Mouse (Mus musculus): ENCODE measurements around the gene Mga. TPM values are rescaled to one million over a fixed set of nuclear protein-coding genes. Genes with fewer than 3 reads are reported as not detected.

The Mga gene
- total and polyA plus RNA-seq, 3 experiments: 45.7 to 224 (median 60.9) TPM

DNA sequence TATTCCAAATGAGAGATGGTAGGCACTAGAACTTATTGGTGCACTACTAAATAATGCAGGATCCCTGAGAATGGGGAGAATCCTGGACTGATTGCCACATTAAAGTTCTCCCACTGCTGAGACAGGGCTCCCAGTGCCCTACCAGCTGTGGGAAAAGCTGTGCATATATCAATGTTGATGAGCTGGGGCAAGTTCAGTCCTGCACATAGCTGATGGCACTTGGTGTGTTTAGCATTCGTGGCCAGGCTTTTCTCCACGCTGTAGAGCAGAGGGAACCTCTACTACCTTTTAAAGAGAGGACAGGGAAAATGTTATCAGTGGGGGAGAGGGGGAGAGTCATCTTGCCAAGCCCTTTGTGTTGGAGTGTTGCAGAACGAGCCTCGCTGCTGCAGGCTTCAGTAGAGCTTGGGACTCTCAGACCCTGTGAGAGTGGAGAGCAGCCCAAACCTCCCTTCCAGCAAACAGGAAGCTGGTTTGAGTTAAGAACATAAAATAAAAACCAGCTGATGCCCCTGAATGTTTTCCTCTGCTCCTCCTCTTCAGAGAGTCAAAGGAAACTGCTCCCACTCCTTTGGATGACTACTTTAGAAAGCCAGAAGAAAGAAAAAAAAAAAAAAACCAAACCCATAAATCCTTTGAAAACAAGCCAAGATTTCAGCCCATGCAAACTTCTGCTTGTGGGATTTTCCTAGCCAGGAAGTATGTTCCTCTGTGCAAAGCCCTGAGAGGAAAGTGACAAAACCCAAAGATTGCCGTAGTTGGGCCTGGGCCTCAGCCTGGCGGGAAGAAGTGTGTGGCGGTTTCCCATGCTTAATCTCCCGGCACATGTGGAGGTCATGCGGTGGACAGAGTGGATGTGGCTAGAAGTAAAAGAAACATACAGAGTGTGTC lies 98.6 kb downstream of the Mga start:
- Histone ChIP-seq H3K4me3 (ENCODE audit: control insufficient read depth in 1 of 2, insufficient read depth in 1 of 2, low read depth in 2 of 2, low read length in 2 of 2) (no peak overlapping the region), H3K27me3 (ENCODE audit: control insufficient read depth in 1 of 2, insufficient read depth in 2 of 2, low read length in 2 of 2) (no peaks in the 10 kb centered on the region), H3K36me3 (ENCODE audit: control insufficient read depth in 1 of 2, insufficient read depth in 2 of 2, low read length in 2 of 2) (no peaks in the 10 kb centered on the region), H3K9me3 (replicated peaks; ENCODE audit: insufficient read depth, low read length) (no peaks in the 10 kb centered on the region), H3K4me1 (ENCODE audit: control insufficient read depth in 1 of 2, insufficient read depth in 2 of 2, low read length in 2 of 2) (no peaks in the 10 kb centered on the region), H3K9ac (ENCODE audit: control insufficient read depth, low read depth, low read length, poor library complexity, severe bottlenecking) (no peak overlapping the region), H3K79me2 (ENCODE audit: control insufficient read depth, insufficient read depth, low read length, poor library complexity) (no peaks in the 10 kb centered on the region), H3K27ac (ENCODE audit: control insufficient read depth, low read depth, low read length) (no peak overlapping the region)
- DNase-seq (ENCODE audit: low read depth, low spot score): no peak
- TF ChIP-seq UBTF (IDR thresholded peaks at IDR 0.05; ENCODE audit: borderline replicate concordance, insufficient read depth, low read depth, low read length) (no peak), TCF12 (IDR thresholded peaks at IDR 0.05; ENCODE audit: low read depth, low read length) (no peak), CHD2 (IDR thresholded peaks at IDR 0.05; ENCODE audit: low read length) (no peak), SMC3 (IDR thresholded peaks at IDR 0.05; ENCODE audit: low read depth, low read length) (no peak), MXI1 (IDR thresholded peaks at IDR 0.05; ENCODE audit: low read depth, low read length) (no peak), EP300 (IDR thresholded peaks at IDR 0.05; ENCODE audit: low read depth in 1 of 2, low read length in 2 of 2) (no peak), ELF1 (IDR thresholded peaks at IDR 0.05; ENCODE audit: low read depth, low read length) (no peak), ZNF384 (IDR thresholded peaks at IDR 0.05; ENCODE audit: low read depth, low read length) (no peak), BHLHE40 (IDR thresholded peaks at IDR 0.05; ENCODE audit: borderline replicate concordance, low read depth, low read length) (no peak), GABPA (IDR thresholded peaks at IDR 0.05; ENCODE audit: low read depth, low read length) (no peak), MEF2A (IDR thresholded peaks at IDR 0.05; ENCODE audit: extremely low read depth, insufficient replicate concordance, low read depth, low read length, poor library complexity, severe bottlenecking) (no peak), MYB (IDR thresholded peaks at IDR 0.05; ENCODE audit: low read depth, low read length) (no peak), JUND (IDR thresholded peaks at IDR 0.05; ENCODE audit: low read depth, low read length) (no peak)

DNA sequence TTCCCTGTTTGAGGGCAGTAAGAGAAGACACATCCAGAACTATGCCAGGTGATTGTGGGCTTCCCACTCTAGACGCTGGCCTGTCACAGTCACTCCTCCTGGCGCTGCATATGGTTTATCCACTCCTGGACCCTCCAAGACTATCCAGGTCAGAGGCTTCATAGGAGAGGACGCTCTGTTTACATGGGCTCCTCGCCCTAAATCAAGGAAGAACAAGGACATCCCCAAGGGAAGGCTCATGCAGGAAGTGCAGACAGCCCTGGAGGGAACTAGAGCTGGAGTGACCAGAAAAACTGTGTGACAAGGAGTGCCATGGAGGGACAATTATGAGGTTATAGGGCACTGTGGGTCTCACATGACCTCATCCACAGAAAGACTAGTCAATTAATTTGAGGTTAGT lies 100.3 kb downstream of the Mga start:
- Histone ChIP-seq H3K36me3 (ENCODE audit: control insufficient read depth in 1 of 2, insufficient read depth in 2 of 2, low read length in 2 of 2) (no peaks in the 10 kb centered on the region), H3K4me1 (ENCODE audit: control insufficient read depth in 1 of 2, insufficient read depth in 2 of 2, low read length in 2 of 2) (no peaks in the 10 kb centered on the region), H3K9ac (ENCODE audit: control insufficient read depth, low read depth, low read length, poor library complexity, severe bottlenecking) (no peak overlapping the region), H3K27me3 (ENCODE audit: control insufficient read depth in 1 of 2, insufficient read depth in 2 of 2, low read length in 2 of 2) (no peaks in the 10 kb centered on the region), H3K4me3 (ENCODE audit: control insufficient read depth in 1 of 2, insufficient read depth in 1 of 2, low read depth in 2 of 2, low read length in 2 of 2) (no peak overlapping the region), H3K9me3 (replicated peaks; ENCODE audit: insufficient read depth, low read length) (no peaks in the 10 kb centered on the region), H3K79me2 (ENCODE audit: control insufficient read depth, insufficient read depth, low read length, poor library complexity) (no peaks in the 10 kb centered on the region), H3K27ac (ENCODE audit: control insufficient read depth, low read depth, low read length) (no peak overlapping the region)
- no peak for DNase-seq (ENCODE audit: low read depth, low spot score)
- TF ChIP-seq CHD2 (IDR thresholded peaks at IDR 0.05; ENCODE audit: low read length): no peak
- no peak for TF ChIP-seq EP300 (IDR thresholded peaks at IDR 0.05; ENCODE audit: low read depth in 1 of 2, low read length in 2 of 2)
- TF ChIP-seq HCFC1 (IDR thresholded peaks at IDR 0.05; ENCODE audit: low read depth, low read length): no peak
- TF ChIP-seq MEF2A (IDR thresholded peaks at IDR 0.05; ENCODE audit: extremely low read depth, insufficient replicate concordance, low read depth, low read length, poor library complexity, severe bottlenecking): no peak
- TF ChIP-seq ZNF384 (IDR thresholded peaks at IDR 0.05; ENCODE audit: low read depth, low read length): no peak
- no peak for TF ChIP-seq POLR2A (IDR thresholded peaks at IDR 0.05; ENCODE audit: control insufficient read depth in 1 of 2, insufficient read depth in 1 of 2, low read depth in 1 of 2, low read length in 2 of 2, poor library complexity in 1 of 2)
- TF ChIP-seq NRF1 (IDR thresholded peaks at IDR 0.05; ENCODE audit: insufficient read depth, low read depth, low read length, poor library complexity, severe bottlenecking): no peak
- no peak for TF ChIP-seq POLR2AphosphoS2 (IDR thresholded peaks at IDR 0.05; ENCODE audit: low read length)
- no peak for TF ChIP-seq MYB (IDR thresholded peaks at IDR 0.05; ENCODE audit: low read depth, low read length)
- TF ChIP-seq MAFK (IDR thresholded peaks at IDR 0.05; ENCODE audit: borderline replicate concordance, low read depth, low read length): no peak
- TF ChIP-seq ZKSCAN1 (IDR thresholded peaks at IDR 0.05; ENCODE audit: low read depth, low read length): no peak
- TF ChIP-seq CHD1 (IDR thresholded peaks at IDR 0.05; ENCODE audit: low read depth, low read length): no peak
- TF ChIP-seq ZMIZ1 (IDR thresholded peaks at IDR 0.05; ENCODE audit: low read depth, low read length): no peak

All from MEL (cell line).